Mouse (Mus musculus): ENCODE data around the gene Gm13698. TPM values are rescaled to one million over a fixed set of nuclear protein-coding genes. Genes with fewer than 3 reads are reported as not detected.

The Gm13698 gene
- total RNA-seq (2023; ENCODE audit: inconsistent age), result 2.6 to 3.1 TPM (median 3.0 TPM) in 4 replicates

DNA sequence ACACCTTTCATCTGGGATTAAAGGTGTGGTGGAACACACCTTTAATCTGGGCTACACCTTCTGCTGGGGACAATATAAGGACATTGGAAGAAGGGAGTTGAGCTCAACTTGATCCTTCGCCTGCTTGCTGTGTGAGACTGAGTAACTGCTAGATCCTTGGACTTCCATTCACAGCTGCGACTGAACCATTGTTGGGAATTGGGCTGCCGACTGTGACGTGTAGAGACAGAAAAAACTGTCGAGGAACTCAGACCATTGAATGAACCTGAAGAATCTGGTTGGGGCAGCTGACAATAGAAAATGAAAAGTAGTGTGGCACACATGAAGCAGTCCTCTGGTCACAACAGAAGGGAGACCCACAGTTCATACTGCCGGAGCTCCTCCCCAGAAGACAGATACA is at the start of gene Gm13698:
Gm13698 (plus strand) TSS at position 301 of the 400 bp plus-strand sequence.

DNA sequence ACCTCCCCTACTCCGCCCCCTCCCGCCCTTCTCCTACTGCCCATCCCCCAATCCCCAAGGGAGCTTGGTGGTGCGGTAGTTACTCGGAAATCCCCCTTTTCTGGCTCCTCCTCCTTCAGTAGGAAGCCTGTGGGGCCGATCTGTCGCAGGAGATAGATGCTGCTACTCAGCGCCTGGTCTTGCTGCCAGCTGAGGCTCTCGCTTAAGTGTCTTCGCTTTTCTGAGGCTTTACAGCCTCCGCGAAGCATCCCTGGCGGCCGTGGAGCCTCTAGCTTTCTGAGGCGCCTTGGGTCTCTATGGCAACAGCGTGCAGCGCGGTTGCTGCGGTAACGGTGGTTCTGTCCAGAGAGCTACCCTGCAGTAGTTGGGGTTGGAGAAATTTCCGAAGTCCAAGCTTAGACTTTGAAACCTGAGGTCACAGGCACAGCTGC is 14.5 kb upstream of the Gm13698 start, which contains the start of gene Zswim2:
Zswim2 (minus strand) TSS at position 298 of the 431 bp plus-strand sequence.

DNA sequence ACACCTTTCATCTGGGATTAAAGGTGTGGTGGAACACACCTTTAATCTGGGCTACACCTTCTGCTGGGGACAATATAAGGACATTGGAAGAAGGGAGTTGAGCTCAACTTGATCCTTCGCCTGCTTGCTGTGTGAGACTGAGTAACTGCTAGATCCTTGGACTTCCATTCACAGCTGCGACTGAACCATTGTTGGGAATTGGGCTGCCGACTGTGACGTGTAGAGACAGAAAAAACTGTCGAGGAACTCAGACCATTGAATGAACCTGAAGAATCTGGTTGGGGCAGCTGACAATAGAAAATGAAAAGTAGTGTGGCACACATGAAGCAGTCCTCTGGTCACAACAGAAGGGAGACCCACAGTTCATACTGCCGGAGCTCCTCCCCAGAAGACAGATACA is 5.7 kb downstream of the Gm13698 start, which contains the start of gene Gm13693:
Gm13693 (plus strand) TSS at position 301 of the 400 bp plus-strand sequence.

DNA sequence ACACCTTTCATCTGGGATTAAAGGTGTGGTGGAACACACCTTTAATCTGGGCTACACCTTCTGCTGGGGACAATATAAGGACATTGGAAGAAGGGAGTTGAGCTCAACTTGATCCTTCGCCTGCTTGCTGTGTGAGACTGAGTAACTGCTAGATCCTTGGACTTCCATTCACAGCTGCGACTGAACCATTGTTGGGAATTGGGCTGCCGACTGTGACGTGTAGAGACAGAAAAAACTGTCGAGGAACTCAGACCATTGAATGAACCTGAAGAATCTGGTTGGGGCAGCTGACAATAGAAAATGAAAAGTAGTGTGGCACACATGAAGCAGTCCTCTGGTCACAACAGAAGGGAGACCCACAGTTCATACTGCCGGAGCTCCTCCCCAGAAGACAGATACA is 11.5 kb downstream of the Gm13698 start, which contains the start of gene Gm13695:
Gm13695 (plus strand) TSS at position 301 of the 400 bp plus-strand sequence.

DNA sequence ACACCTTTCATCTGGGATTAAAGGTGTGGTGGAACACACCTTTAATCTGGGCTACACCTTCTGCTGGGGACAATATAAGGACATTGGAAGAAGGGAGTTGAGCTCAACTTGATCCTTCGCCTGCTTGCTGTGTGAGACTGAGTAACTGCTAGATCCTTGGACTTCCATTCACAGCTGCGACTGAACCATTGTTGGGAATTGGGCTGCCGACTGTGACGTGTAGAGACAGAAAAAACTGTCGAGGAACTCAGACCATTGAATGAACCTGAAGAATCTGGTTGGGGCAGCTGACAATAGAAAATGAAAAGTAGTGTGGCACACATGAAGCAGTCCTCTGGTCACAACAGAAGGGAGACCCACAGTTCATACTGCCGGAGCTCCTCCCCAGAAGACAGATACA is 17.3 kb downstream of the Gm13698 start, which contains the start of gene Gm13696:
Gm13696 (plus strand) TSS at position 301 of the 400 bp plus-strand sequence.

DNA sequence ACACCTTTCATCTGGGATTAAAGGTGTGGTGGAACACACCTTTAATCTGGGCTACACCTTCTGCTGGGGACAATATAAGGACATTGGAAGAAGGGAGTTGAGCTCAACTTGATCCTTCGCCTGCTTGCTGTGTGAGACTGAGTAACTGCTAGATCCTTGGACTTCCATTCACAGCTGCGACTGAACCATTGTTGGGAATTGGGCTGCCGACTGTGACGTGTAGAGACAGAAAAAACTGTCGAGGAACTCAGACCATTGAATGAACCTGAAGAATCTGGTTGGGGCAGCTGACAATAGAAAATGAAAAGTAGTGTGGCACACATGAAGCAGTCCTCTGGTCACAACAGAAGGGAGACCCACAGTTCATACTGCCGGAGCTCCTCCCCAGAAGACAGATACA is 23.1 kb downstream of the Gm13698 start, which contains the start of gene Gm13694:
Gm13694 (plus strand) TSS at position 301 of the 400 bp plus-strand sequence.

DNA sequence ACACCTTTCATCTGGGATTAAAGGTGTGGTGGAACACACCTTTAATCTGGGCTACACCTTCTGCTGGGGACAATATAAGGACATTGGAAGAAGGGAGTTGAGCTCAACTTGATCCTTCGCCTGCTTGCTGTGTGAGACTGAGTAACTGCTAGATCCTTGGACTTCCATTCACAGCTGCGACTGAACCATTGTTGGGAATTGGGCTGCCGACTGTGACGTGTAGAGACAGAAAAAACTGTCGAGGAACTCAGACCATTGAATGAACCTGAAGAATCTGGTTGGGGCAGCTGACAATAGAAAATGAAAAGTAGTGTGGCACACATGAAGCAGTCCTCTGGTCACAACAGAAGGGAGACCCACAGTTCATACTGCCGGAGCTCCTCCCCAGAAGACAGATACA is 28.9 kb downstream of the Gm13698 start, which contains the start of gene Gm13697:
Gm13697 (plus strand) TSS at position 301 of the 400 bp plus-strand sequence.

DNA sequence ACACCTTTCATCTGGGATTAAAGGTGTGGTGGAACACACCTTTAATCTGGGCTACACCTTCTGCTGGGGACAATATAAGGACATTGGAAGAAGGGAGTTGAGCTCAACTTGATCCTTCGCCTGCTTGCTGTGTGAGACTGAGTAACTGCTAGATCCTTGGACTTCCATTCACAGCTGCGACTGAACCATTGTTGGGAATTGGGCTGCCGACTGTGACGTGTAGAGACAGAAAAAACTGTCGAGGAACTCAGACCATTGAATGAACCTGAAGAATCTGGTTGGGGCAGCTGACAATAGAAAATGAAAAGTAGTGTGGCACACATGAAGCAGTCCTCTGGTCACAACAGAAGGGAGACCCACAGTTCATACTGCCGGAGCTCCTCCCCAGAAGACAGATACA is 34.8 kb downstream of the Gm13698 start, which contains the start of gene Gm13691:
Gm13691 (plus strand) TSS at position 301 of the 400 bp plus-strand sequence.

Other genes starting within 250 kb of the Gm13698 start
- 48.2 to 53.6 TPM (median 51.2 TPM) in 4 replicates for gene Itgav, start 231.3 kb upstream of the Gm13698 start, total RNA-seq (2023; ENCODE audit: inconsistent age)
- gene Fam171b, start 143.1 kb upstream of the Gm13698 start, total RNA-seq (2023; ENCODE audit: inconsistent age), result not detected in 4 replicates
- not detected in 4 replicates for gene Zswim2, start 14.5 kb upstream of the Gm13698 start, total RNA-seq (2023; ENCODE audit: inconsistent age)
- gene Gm13693, start 5.8 kb downstream of the Gm13698 start, total RNA-seq (2023; ENCODE audit: inconsistent age), result 2.6 to 3.1 TPM (median 3.0 TPM) in 4 replicates
- gene Gm13695, start 11.6 kb downstream of the Gm13698 start, total RNA-seq (2023; ENCODE audit: inconsistent age), result 2.6 TPM in 1 of 4 replicates, not detected in the others
- 2.6 to 3.1 TPM (median 3.0 TPM) in 4 replicates for gene Gm13696, start 17.4 kb downstream of the Gm13698 start, total RNA-seq (2023; ENCODE audit: inconsistent age)
- gene Gm13694, start 23.2 kb downstream of the Gm13698 start, total RNA-seq (2023; ENCODE audit: inconsistent age), result 2.6 to 3.1 TPM (median 3.0 TPM) in 4 replicates
- gene Gm13697, start 29.1 kb downstream of the Gm13698 start, total RNA-seq (2023; ENCODE audit: inconsistent age), result 2.6 to 3.1 TPM (median 3.0 TPM) in 4 replicates
- 2.6 to 3.1 TPM (median 3.0 TPM) in 4 replicates for gene Gm13691, start 34.9 kb downstream of the Gm13698 start, total RNA-seq (2023; ENCODE audit: inconsistent age)